Mouse (Mus musculus) olfactory bulb, adult 2 months (tissue): ENCODE measurements around the gene Adck2.

Source experiments
- CTCF ChIP-seq: fragments of 200-500 bp; IDR thresholded peaks from 2 replicates; pipeline ENCODE4 v1.5.1; 2012; ENCODE audit warnings: low read depth, mild to moderate bottlenecking, low read length, moderate library complexity; ENCODE audit not compliant: insufficient read depth
- POLR2A ChIP-seq: fragments of 200-500 bp; IDR thresholded peaks from 2 replicates; pipeline ENCODE4 v1.6.1; 2012; ENCODE audit warnings: mild to moderate bottlenecking, low read depth, low read length, moderate library complexity; ENCODE audit not compliant: insufficient read depth

GRCm38 (mm10) chr6:39527811-39528210 lies 45.9 kb upstream of the Adck2 start:
- no peak for TF ChIP-seq CTCF
- no peak for TF ChIP-seq POLR2A
